Mouse (Mus musculus): ENCODE measurements around the gene Ndel1. TPM values are rescaled to one million over a fixed set of nuclear protein-coding genes. Genes with fewer than 3 reads are reported as not detected.

Ndel1 gene
- polyA plus RNA-seq, 1 experiment from 2014 or later = 86.4 TPM

GRCm38 (mm10) chr11:68902367-68902766 lies 30.7 kb upstream of the Ndel1 start:
- peak overlapping the region; percentile 93 for H3K4me3 ChIP-seq (ENCODE audit: low read depth, low read length)
- 2% methylated on average over 11 of the region's 11 CpGs for WGBS
- peak overlapping the region; percentile 99 for H3K9ac ChIP-seq (ENCODE audit: low read length)
- no peak for DNase-seq (ENCODE audit: low spot score)
- H3K4me2 ChIP-seq (replicated peaks; ENCODE audit: low read depth) = peak overlapping the region; percentile 64
- no peak overlapping the region for H3K27ac ChIP-seq (replicated peaks)
- H3K4me1 ChIP-seq (replicated peaks; ENCODE audit: control insufficient read depth, insufficient read depth) = no peaks in the 10 kb centered on the region
- ATAC-seq (ENCODE audit: low FRiP score, low TSS enrichment) = no peak
- H3K9me3 ChIP-seq (ENCODE audit: control insufficient read depth, low read length) = no peaks in the 10 kb centered on the region
- H3K27me3 ChIP-seq (ENCODE audit: control insufficient read depth, insufficient read depth, low read length) = no peaks in the 10 kb centered on the region
- no peak for TF ChIP-seq CTCF (IDR thresholded peaks at IDR 0.05; ENCODE audit: low read depth)
- TF ChIP-seq EP300 (optimal IDR thresholded peaks at IDR 0.05) = no peak
- peaks cover 5% of the 10 kb centered on the region; the same call in 1 of the 2 replicates for H3K36me3 ChIP-seq (ENCODE audit: control insufficient read depth, insufficient read depth, low read length)

- H3K4me3 ChIP-seq (ENCODE audit: low read depth, low read length) = peak overlapping the region; percentile 93
- H3K9ac ChIP-seq (ENCODE audit: low read length) = peak overlapping the region; percentile 99
- WGBS = under 1% methylated on average over 10 of the region's 10 CpGs
These were observed 30.3 kb upstream of the Ndel1 start for GRCm38 (mm10) chr11:68902047-68902364.

GRCm38 (mm10) chr11:68901351-68902046 lies 29.8 kb upstream of the Ndel1 start, which contains the start of gene Rpl26:
Rpl26 (plus strand) TSS chr11:68901583.
- under 1% methylated on average over 52 of the region's 52 CpGs for WGBS
- ATAC-seq (ENCODE audit: low FRiP score, low TSS enrichment) = peak; percentile 90
- Histone ChIP-seq H3K27ac (replicated peaks) (peak within 1 kb of the TSS; percentile 93), H3K27me3 (ENCODE audit: control insufficient read depth, insufficient read depth, low read length) (no peaks in the 10 kb centered on the region), H3K4me1 (replicated peaks; ENCODE audit: control insufficient read depth, insufficient read depth) (no peaks in the 10 kb centered on the region), H3K9me3 (ENCODE audit: control insufficient read depth, low read length) (no peaks in the 10 kb centered on the region), H3K4me3 (ENCODE audit: low read depth, low read length) (peak within 1 kb of the TSS; percentile 93), H3K36me3 (ENCODE audit: control insufficient read depth, insufficient read depth, low read length) (peaks cover 3% of the 10 kb centered on the region; the same call in 1 of the 2 replicates), H3K4me2 (replicated peaks; ENCODE audit: low read depth) (peak within 1 kb of the TSS; percentile 67), H3K9ac (ENCODE audit: low read length) (peak within 1 kb of the TSS; percentile 99)
- peak; percentile 98 for DNase-seq (ENCODE audit: low spot score)
- TF ChIP-seq CTCF (IDR thresholded peaks at IDR 0.05; ENCODE audit: low read depth) = peak; percentile 99
- TF ChIP-seq EP300 (optimal IDR thresholded peaks at IDR 0.05) = peak; percentile 100

More at GRCm38 (mm10) chr11:68902047-68902364, 30.3 kb upstream of the Ndel1 start:
- peaks cover 4% of the 10 kb centered on the region; the same call in 1 of the 2 replicates for H3K36me3 ChIP-seq (ENCODE audit: control insufficient read depth, insufficient read depth, low read length)
- DNase-seq (ENCODE audit: low spot score) = no peak
- no peaks in the 10 kb centered on the region for H3K9me3 ChIP-seq (ENCODE audit: control insufficient read depth, low read length)
- TF ChIP-seq EP300 (optimal IDR thresholded peaks at IDR 0.05) (no peak), CTCF (IDR thresholded peaks at IDR 0.05; ENCODE audit: low read depth) (no peak)
- H3K4me1 ChIP-seq (replicated peaks; ENCODE audit: control insufficient read depth, insufficient read depth) = no peaks in the 10 kb centered on the region
- ATAC-seq (ENCODE audit: low FRiP score, low TSS enrichment) = no peak
- H3K4me2 ChIP-seq (replicated peaks; ENCODE audit: low read depth) = peak overlapping the region; percentile 64
- H3K27me3 ChIP-seq (ENCODE audit: control insufficient read depth, insufficient read depth, low read length) = no peaks in the 10 kb centered on the region
- peak overlapping the region; percentile 93 for H3K27ac ChIP-seq (replicated peaks)

- Histone ChIP-seq H3K4me2 (replicated peaks; ENCODE audit: low read depth) (peak overlapping the region; percentile 67), H3K27ac (replicated peaks) (no peak overlapping the region), H3K9me3 (ENCODE audit: control insufficient read depth, low read length) (no peaks in the 10 kb centered on the region), H3K27me3 (ENCODE audit: control insufficient read depth, insufficient read depth, low read length) (no peaks in the 10 kb centered on the region), H3K9ac (ENCODE audit: low read length) (peak overlapping the region; percentile 59), H3K36me3 (ENCODE audit: control insufficient read depth, insufficient read depth, low read length) (peaks cover 3% of the 10 kb centered on the region; the same call in 1 of the 2 replicates), H3K4me1 (replicated peaks; ENCODE audit: control insufficient read depth, insufficient read depth) (no peaks in the 10 kb centered on the region), H3K4me3 (ENCODE audit: low read depth, low read length) (peak overlapping the region; percentile 93)
- ATAC-seq (ENCODE audit: low FRiP score, low TSS enrichment) = no peak
- TF ChIP-seq EP300 (optimal IDR thresholded peaks at IDR 0.05) (no peak), CTCF (IDR thresholded peaks at IDR 0.05; ENCODE audit: low read depth) (no peak)
- DNase-seq (ENCODE audit: low spot score) = no peak
- WGBS = 24% methylated on average over 31 of the region's 31 CpGs
These were observed 29.1 kb upstream of the Ndel1 start for GRCm38 (mm10) chr11:68900519-68901350.

GRCm38 (mm10) chr11:68899815-68900214 lies 28.2 kb upstream of the Ndel1 start:
- Histone ChIP-seq H3K27ac (replicated peaks) (no peak overlapping the region), H3K36me3 (ENCODE audit: control insufficient read depth, insufficient read depth, low read length) (peaks cover 3% of the 10 kb centered on the region; the same call in 1 of the 2 replicates), H3K9me3 (ENCODE audit: control insufficient read depth, low read length) (no peaks in the 10 kb centered on the region), H3K27me3 (ENCODE audit: control insufficient read depth, insufficient read depth, low read length) (no peaks in the 10 kb centered on the region), H3K4me2 (replicated peaks; ENCODE audit: low read depth) (no peak overlapping the region), H3K9ac (ENCODE audit: low read length) (no peak overlapping the region), H3K4me1 (replicated peaks; ENCODE audit: control insufficient read depth, insufficient read depth) (no peaks in the 10 kb centered on the region), H3K4me3 (ENCODE audit: low read depth, low read length) (no peak overlapping the region)
- TF ChIP-seq CTCF (IDR thresholded peaks at IDR 0.05; ENCODE audit: low read depth) = no peak
- 84% methylated on average over 8 of the region's 8 CpGs for WGBS
- ATAC-seq (ENCODE audit: low FRiP score, low TSS enrichment) (no peak), DNase-seq (ENCODE audit: low spot score) (no peak)
